Mouse (Mus musculus): Measurements from ENCODE around the gene Dnajc4.

Dnajc4 gene

DNA sequence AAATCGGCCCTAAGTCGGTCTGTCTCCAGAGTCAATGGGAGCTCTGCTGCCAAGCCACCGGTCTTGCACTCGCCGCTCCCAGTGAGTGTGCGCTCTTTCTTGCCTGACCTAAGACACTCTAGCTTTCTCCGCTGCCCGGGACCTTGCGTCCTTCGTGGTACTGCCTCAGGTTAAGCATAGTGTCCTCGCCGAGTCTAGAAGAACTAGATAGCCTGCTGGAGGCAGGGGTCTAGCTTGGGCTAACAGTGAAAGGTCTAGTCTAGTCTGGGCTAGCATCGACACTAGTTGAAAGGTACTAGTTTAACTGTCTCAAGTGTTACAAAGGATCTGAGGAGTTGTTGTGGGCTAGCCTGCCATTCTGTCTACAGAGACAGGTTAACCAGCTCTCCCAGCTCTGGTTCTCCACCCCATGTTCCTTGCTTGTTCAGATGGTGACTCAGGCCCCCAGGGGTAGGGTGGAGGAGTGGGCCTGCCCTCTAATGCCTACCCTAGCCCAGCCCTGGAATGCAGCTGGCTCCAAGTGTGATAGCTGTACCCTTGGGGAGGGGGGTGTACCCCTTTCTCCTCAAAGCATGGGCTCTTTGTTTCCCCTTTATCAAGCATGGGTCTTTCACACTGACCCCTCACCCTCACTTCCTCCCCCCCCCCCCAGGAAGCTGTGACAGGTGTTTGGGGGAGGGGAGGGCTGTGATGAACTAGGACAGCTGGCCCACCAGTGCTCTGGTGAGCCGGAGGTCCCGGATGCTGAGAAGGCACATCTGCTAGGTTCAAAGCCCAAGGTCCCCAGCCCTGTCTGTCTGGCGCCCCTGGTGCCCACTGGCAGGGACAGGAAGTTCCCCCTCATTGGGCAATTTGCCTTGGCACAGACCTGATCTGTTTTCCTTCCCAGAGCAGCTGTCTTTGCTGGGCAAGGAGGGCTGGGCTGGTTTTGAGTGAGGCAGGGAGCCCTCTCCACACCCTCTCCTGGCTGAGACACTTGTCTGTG, 16.5 kb downstream of the Dnajc4 start, which contains the start of gene Plcb3:
Plcb3 (minus strand) TSS at position 934 of the 985 bp plus-strand sequence.
- DNase-seq (ENCODE audit: low read depth, low spot score), result peak; percentile 54

GRCm38 (mm10) chr19:6974211-6975205, 17.9 kb downstream of the Dnajc4 start, which contains the start of gene Ppp1r14b:
TSS of gene Ppp1r14b (plus strand) at chr19:6974968.
- DNase-seq (ENCODE audit: low read depth, low spot score), result peak; percentile 96

- DNase-seq (ENCODE audit: low read depth, low spot score), result no peak
These were observed 18.7 kb downstream of the Dnajc4 start for GRCm38 (mm10) chr19:6973581-6974190.

DNA sequence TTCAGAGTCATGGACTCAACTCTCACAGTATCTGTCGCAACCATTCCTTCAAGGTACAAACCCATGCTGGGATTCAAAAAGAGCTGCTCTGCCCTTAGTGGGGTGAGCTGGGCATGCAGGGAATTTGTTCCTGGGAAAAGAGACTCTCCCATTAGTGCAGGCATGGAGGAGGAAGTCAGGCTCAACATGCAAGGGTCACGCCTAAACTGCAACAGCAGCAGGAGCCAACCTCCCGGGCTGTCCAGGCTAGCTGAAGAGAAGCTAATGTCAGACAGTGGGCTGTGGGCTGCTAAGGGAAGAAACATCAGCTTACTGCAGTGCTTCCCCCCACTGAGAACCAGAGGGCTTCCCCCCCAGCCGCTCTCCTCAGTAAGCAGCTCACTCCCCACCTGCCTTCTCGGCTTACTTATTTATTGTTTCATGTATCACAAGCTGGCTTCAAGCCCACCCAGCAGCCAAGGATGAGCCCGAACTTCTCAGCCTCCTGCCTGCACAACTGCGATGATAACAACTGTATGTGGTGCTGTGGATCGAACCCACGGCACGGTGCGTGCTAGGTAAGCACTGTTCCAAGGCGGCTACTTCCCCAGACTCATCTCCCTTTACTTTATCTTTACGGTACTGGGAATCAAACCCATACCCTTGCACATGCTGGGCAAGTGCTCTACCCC, 20.0 kb downstream of the Dnajc4 start:
- DNase-seq (ENCODE audit: low read depth, low spot score), result no peak

GRCm38 (mm10) chr19:6971644-6972043, 20.7 kb downstream of the Dnajc4 start:
- DNase-seq (ENCODE audit: low read depth, low spot score), result peak; percentile 63

DNA sequence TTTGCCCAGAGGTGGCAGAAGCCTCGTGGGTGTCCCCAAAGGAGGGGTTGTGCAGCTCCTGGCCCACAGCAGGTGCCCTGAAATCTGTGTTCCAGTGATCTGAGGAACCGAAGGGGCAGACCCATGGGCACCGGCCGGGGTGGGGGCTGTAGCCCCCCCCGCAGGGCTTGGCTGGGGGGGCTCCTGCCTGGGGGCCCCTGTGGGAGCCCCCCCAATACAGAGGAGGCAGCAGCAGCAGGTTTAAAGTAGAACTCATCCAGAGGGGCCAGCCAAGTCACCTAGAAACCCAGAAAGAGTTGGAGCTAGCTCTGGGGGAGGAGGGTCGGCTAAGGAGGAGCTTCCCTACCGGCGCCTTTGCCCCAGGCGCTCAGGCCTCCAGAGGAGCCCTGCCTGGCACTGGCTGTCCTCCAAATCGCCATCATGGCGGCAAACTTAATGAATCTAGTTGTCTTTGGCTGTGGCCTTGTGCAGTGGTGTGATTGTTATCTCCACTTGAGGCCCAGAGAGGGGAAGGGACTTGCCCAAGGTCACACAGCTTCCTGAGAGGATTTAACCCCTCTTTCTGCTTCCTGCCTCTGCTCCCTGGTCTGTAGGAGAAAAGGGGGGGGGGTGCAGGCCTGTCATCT, 21.8 kb downstream of the Dnajc4 start:
- no peak for DNase-seq (ENCODE audit: low read depth, low spot score)

DNA sequence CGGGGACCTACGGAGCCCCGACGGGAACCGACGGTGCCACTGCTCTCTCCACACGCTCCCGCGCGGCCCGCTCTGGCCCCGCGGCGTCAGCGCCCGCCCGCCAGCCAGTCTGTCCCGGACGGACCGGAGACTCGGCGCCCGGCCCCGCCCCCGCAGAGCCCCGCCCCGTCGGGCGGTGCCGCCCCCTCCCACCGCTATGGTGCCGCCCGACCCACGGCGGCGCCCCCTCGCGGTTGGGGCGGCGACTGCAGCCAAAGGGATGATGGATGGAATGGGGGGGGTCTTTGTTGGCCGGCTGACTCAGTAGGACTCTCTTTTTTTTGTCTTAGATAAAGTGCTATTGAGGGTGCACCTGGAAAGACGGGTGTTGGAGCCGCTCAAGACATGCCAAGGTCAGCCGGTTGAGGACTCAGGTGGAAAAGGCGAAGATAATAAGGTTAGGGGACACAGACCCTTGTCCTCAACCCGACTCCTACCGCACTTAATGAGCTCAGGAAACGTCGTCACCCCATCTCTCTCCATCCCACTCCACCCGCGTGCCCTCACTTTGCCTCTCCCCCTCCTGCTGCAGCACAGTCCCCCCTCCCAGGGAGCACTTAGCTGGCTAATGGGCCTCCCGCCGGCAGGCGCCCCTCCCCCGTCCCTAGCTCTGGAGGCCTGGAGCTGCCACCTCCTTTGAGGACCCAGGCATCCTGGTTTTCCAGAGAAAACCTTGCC, 22.5 kb downstream of the Dnajc4 start:
- peak; percentile 74 for DNase-seq (ENCODE audit: low read depth, low spot score)

- DNase-seq (ENCODE audit: low read depth, low spot score), result no peak
These were observed 23.1 kb downstream of the Dnajc4 start for GRCm38 (mm10) chr19:6969291-6969664.

GRCm38 (mm10) chr19:6968491-6969271, 23.7 kb downstream of the Dnajc4 start:
- DNase-seq (ENCODE audit: low read depth, low spot score), result peak; percentile 63

GRCm38 (mm10) chr19:6956461-6956860, 35.9 kb downstream of the Dnajc4 start:
- no peak for DNase-seq (ENCODE audit: low read depth, low spot score)

DNA sequence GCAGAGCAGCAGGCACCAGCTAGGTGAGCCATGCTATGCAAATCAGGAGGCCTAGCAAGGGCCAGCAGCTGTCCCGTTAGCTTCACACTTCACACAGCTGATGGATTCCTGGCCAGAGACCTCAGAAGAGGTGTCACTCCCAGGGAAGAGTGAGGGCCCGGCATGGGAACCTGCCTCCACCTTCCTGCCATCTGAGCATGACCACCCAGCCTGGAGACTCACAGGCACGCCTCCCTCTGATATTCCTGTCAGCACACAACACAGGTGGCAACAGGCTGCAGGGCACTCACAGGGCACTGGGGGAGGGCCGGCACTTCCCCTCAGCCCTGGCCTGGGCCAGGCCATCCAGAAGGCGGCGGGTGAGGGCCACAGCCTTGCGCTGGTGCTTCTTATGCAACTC, 36.9 kb downstream of the Dnajc4 start:
- DNase-seq (ENCODE audit: low read depth, low spot score), result no peak

- no peak for DNase-seq (ENCODE audit: low read depth, low spot score)
These were observed 38.3 kb downstream of the Dnajc4 start for GRCm38 (mm10) chr19:6954046-6954445.

DNA sequence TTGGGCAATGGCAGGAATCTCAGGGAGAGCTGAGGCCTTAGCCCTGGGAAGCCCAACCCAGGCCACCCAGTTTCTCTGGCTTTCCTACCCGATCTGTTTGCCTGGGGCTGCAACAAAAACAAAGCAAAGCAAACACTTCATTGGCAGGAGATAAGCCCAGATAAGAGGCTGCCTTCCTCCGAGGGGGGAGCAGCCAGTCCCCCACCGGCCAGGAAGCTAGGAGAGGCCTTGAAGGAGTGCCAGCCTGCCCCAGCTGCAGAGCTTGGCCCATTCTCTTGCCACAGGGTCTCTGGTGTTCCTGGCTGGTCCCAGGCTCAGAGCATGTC, 39.7 kb downstream of the Dnajc4 start:
- DNase-seq (ENCODE audit: low read depth, low spot score), result no peak

DNA sequence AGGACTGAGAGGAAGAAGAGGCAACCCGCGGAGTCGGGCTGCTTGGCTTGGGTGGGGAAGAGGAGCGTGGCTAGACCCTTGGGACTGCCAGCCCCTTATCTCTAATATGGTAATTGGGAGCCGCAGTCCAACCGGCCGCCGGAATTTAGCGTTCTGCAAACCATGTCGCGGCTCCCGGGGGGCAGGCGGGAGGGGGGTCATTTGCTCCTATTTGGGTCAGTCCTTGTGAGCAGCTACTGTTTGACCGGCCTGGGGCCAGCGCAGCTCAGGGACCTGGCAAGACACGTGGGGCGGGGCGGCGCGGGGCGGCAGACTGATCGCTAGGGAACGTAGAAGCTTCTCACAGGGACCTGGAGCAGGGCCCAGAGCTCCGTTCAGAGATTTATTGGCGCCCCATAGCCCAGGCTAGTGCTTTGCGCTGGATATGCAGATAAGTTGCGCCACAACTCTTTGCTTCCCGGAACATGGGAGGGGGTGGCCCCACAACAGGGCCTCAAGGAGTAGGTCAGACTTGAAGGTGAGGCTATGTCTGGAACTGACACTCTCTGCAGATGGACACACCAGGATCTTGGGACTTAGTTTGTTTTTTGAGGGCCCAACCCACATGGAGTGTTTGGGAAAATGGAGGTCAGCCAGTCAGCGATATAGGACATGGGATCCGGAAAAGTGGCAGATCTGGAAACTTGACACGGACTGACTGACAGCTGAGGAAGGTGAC, 40.2 kb downstream of the Dnajc4 start:
- DNase-seq (ENCODE audit: low read depth, low spot score), result peak; percentile 63

DNA sequence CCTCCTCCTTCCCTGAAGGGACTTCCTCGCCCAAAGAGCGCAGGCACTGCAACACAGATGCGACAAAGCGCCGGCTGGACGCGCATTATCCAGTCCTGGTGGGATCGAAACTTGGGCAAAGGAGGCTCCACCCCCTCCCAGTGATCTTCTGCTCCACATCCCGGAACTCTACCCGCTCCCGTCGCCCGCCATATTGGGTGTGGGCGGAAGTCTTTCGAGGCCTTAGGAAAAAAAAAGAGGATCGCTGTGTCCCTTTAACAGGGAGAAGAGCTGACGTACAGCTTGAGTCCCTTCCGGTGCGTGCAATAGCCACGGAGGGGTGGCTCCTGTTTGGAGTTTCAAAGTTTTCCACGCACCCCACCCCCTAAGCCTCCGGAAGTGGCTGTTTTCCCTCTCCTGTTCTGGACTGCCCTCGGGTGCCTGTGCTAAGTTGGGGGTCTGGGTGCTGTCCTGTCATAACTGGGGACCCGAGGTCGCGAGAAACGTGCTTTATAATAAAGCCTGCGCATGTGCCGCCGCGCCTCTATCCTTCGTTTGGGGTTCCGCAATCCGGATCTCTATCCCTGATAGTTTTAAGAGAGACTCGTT, 40.9 kb downstream of the Dnajc4 start:
- peak; percentile 97 for DNase-seq (ENCODE audit: low read depth, low spot score)

DNA sequence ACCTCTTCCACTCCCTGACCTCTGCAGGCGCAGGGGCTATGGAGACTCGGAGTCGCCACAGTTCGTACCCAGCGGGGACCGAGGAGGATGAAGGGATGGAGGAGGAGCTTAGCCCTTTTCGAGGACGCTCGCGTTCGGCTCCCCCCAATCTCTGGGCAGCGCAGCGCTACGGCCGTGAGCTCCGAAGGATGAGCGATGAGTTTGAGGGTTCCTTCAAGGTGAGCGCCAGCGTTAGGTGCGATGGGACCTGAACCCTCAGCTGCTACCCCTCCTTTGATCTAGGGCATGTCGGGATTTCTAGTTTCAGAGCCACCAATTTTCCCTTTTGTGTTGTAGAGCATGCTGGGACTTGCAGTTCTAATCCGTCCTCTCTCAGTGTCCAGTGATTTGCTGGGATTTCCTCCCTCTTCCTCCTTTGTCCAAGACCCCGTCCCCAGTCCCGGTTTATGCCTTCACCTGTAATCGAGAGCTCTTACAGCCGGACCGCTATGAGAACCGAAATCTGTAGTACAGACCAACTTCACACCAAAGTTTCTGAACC, 41.7 kb downstream of the Dnajc4 start:
- DNase-seq (ENCODE audit: low read depth, low spot score), result peak; percentile 83

DNA sequence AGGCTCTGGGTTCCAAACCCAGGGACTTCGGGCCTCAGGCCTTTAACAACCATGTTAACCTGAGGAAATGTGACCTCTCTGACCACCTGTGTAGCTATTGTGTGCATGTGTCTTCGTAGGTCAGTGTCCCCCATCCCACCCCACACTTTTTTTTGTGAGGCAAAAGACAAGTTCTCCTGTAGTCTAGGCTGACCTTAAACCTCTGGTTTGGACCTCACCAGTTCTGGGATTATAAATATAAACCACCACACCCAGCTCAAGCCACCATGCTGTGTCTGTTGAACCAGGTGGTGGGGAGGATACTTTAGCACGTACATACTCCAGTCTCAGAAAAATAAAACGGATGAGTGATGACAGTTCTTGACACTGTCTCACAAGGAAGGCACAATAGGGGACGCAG, 42.4 kb downstream of the Dnajc4 start:
- DNase-seq (ENCODE audit: low read depth, low spot score), result no peak

DNA sequence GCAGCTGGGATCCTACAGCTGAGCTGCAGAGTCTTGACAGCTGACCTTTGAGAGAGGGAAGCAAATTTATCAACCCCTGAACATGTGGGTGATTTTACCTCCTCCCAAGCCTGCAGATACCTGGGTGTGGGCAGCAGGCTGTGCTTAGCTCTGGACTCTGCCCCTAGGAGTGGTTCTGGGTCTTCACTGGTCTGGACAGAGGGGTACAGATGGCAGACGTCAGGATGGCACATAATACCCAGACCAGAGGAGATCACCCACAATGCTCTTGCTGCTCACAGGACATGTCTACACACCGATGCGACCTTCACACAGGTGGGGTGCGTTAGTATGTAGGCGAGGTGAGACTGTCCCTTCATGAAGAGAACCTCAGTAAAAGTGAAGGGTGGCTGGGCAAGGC, 42.8 kb downstream of the Dnajc4 start:
- no peak for DNase-seq (ENCODE audit: low read depth, low spot score)

Data from R1 (cell line).